Mouse (Mus musculus): ENCODE measurements at regions not wholly inside any gene's neighbourhood (a gene's known extent, or its start where the extent isn't known, plus 50 kb on each side); places are given as distances from the start of the nearest gene placed in this dataset.
"Not testable (repeated sequence)": the region's sequence is repeated elsewhere in the genome, so short reads cannot be mapped to it uniquely, and the experiment has no call there.

DNA sequence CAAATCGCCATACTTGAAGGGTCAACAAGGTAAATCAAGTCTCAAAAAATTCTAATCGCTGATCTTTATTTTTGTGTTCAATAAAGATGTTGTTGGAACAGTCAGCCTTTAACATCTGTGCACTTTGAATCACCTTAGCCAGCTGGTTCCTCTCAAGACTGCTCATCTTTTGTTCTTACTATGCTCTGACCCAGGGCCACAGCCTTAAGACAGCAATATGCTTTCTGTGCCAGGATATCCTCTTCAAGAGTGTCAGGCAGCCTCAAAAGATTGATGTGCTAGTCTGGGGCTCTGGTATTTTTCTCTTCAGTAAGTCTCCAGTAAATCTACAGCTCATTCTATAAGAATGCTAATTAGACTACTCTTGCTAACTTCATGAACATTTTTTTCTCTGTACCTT, 199.9 kb downstream of the Dph6 start:
- no peak for DNase-seq

DNA sequence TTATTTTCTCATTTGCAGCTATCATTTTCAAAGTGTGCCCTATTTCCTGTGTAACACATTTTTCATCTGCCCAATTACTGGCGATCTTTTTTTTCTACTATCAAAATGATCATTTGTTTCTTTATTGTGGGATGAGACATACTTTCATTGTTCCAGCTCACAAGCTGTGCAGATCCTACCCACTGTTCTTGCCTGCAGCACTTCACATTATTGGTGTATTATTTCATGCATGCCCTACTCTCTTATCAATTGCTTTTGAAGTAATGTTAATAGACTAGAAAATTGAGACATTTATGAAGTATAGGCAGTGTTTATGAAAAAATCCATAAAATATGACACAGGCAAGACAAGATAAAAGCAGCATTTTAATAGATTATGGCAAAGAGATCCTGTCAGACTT, 204.6 kb downstream of the Dph6 start:
- DNase-seq = no peak

DNA sequence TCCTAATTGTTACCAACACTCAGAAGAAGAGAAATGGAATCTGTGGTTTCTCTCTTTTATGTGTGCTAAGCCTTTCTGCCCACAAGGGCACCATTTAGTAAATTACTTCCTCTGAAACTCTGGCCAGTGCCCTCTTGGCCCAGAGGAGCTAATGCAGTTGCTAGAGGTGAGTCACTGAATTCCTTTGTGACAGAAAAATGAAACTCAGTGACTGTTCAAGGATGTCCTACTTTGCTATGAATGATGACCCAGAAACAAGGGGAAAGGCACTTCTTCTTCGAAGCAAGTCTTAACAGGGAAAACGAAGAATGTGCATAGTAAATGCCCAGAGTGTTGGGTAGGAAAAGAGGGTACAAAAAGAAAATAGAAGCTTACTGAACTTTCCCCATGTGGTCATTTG, 211.0 kb downstream of the Dph6 start:
- peak; percentile 61 for DNase-seq

DNA sequence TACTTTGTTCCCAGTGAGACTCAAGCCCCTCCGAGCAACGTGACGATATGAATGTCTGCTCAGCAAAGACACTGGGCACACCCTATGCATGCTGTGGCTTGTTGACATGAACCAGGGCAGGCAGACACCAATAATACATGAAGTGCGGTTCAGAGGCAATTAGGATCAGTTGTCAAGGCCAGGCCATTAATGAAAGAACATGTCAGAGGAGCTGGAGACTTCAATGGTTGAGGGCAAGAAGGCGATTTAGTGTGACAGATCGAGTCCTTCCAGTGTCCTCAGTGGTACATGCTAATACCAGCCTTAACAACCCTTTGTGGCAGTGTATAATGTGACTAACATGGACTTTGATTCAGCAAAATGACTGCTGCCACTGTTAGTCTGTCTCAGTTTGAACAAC, 213.8 kb downstream of the Dph6 start:
- DNase-seq = no peak

DNA sequence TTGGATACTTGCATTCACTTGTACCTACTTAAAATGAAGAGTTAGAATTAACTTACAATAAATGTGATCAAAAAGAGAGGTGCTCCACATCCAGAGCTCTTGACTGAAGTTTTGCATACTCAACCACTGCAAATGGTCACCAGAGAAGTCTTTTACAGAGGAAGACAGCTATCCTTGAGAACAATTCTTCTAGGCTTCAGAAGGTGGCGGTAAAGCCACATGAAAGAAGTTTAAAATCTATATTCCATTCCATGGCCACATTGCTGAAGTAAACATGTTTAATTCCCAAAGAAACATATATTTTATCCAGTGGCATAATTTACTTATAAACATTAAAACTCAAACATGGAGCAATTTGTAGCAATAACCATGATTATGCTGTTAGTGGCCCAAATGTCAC, 215.1 kb downstream of the Dph6 start:
- DNase-seq = peak; percentile 18

DNA sequence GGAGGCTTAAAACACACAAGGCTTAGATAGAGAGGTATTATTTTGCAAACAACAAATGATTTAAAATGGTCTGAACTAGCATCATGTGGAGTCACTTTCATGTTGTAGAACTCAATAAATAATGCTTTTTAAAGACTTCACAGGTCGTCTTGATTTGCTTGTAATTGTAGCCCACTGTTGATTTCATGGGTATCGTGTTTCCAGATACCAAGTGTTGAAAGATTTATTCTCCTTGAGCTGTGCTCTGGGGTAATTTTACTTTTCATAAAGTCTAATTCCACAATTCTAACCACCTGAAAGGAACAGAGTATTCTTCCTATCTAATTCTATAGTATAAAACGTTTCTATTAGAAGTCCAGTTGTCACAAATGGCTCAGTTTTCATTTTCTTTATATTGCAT, 216.7 kb downstream of the Dph6 start:
- no peak for DNase-seq

DNA sequence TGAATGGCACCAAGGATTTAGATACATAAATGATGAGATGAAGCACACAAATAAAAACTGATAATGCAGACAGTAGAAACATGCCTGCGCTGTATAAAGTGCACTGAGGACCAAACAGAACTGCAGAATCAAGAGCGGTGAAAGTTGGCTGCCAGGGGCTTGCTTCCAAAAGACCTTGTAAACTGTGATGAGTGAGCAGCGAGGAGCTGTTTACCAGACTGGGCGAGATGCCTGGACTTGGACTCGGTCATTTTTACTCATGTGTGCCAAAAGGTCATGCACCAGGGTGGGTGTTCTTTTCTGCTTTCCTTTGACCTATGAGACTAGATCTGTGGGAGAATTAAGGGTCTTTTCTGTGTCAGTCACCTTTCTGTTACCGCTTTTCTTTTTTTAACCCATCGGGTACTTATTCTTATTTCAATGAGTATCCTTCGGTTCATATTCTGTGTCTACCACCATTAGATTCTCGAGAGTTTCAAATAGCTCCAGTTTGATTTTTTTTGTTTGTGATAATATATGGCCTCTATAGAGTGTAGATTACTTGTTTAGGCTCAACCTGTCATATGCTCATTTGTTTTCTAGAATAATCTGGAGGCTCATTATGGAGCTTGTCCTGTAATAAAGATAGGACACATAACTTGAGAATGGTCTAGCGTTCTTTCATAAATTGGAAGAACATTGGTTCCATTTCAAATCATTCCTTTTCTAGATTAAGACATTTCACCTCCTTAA, 226.3 kb upstream of the Zfp770 start:
- peak; percentile 72 for DNase-seq

DNA sequence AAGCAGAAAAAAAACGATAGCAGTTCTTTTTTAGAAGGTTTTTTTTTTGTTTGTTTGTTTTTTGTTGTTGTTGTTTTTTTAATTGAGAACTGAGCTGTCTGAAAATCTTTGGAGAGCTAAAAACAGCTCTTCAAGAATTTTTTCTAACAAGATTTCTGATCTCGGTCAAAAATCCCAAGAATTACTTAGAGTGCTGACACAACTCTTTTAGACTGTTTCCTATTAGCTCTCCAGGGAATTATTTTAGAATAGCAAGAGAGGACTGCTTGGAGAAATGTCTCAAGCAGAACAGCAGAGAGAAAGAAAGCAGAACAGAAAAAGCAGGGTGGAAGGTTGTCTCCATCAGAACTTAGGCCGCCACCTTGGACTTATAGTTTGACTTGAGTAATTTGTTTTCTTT, 218.1 kb upstream of the Zfp770 start:
- DNase-seq = no peak

DNA sequence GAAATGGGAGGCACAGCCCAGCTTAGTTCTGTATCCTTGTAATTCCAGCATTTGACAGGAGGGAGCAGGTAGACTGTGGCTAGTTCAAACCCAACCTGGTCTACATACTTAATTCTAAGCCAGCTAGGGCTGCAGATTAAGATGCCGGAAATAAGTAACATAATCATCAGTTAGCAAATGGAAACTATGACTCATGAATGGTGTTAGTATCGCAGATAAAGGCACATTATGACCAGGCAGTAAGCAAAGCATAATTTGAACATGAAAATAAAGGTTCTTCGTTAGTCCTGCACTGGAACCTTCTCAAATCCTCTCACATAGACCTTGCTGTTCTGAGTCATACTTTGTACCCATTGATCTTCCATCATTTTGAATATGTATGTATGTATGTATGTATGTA, 211.7 kb upstream of the Zfp770 start:
- no peak for DNase-seq

DNA sequence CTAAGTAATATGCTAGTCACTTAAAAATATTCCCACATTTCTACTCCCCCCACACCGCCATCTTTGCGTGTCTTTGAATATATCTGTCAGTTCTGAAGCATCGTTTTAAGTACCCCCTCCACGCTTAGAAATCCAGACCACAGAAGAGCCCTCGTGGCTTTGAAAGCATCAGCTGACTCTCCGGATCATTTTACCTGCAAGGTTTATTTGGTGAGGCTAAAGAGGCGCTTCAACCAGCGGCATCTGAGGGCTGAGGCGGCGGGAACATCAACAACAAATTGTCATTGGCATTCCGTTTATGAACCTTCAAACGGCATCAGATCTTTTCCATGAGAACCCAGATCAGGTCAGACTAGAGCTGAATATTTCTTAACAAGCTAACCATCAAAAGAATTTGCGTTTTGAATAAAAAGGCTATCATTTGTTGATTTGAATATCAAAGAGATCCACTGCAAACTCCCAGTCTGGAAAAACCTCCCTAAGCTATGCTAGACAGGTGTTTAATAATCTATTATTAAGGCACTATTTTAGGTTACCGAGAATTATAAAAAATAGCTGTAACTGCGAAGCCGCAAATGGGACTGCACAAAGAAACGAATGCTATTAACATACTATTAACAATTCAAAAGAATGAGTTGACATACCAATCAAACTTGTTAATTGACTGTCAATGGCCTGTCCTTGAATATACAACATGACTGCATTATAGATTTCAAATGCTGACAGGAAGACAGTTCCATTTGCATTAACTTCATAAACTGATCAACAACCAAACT, 210.9 kb upstream of the Zfp770 start:
- DNase-seq = no peak

DNA sequence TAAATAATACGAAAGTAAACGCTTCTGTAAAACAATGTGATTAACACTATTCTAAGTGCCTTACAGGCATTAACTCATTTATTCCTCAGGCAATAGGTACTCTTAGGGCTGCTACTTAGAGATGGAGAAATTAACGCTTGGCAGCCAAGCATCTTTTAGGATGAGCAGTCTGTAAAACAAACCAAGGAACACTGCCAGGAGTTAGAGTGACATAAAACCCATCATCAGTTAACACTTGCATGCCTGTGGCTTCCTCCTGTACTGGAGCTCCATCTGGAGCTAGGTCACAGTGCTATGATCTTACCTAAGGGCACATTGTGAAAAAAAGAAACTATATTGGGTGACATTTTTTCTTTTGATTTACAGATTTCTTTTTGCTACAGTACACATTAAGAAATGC, 209.4 kb upstream of the Zfp770 start:
- no peak for DNase-seq

DNA sequence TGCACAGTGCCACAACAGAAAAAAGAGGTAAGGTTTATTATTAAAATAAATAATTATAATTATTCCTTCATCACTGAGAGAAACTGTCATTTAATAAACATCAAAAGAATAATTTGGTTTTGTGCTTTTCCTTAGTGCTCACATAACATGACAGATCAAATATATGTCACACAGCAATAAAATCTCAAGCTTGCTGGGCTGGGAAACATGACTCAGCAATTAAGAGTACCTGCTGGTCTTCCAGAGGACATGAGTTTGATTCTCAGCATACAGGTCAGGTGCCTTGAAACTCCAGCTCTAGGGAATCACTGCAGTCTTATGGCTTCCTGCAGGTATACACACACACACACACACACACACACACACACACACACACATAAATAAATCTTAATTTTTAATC, 208.3 kb upstream of the Zfp770 start:
- no peak for DNase-seq

DNA sequence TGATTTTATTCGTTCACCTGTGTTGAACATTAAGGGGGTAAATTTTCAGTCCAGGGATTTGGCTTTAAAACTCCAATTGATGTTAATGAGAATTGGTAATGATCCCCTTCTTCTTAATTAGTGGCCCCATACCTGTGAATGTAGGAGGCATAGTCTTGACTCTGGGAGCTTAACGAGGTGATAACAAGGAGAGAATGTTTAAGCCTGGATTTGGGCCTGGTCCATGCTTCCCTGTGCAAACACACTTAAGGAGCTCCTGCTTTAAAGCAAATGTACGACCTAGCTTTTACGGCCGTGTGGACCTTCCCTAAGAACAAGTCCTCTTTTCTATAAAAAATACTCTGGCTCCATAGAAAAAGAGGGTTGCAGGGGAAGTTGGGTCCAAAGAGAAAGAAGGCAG, 206.1 kb upstream of the Zfp770 start:
- no peak for DNase-seq

DNA sequence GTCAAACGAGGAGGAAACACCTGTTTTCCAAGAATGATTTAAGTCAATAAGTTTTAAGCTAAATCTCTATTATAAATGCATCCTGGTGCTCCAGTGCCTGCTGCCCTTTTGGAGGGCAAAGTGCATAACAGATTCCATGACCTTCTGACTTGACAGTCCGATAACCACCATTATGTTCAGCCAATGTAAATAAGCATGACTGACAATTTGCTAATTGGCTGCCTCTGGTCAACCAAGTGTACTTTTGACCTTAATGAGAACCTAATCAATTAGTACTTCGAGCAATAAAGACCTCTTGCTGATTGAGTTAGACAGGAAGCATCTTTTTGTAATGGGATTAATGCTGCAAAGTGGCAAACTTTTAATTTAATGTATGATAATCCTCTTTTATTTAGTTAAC, 183.3 kb upstream of the Zfp770 start:
- DNase-seq = no peak

DNA sequence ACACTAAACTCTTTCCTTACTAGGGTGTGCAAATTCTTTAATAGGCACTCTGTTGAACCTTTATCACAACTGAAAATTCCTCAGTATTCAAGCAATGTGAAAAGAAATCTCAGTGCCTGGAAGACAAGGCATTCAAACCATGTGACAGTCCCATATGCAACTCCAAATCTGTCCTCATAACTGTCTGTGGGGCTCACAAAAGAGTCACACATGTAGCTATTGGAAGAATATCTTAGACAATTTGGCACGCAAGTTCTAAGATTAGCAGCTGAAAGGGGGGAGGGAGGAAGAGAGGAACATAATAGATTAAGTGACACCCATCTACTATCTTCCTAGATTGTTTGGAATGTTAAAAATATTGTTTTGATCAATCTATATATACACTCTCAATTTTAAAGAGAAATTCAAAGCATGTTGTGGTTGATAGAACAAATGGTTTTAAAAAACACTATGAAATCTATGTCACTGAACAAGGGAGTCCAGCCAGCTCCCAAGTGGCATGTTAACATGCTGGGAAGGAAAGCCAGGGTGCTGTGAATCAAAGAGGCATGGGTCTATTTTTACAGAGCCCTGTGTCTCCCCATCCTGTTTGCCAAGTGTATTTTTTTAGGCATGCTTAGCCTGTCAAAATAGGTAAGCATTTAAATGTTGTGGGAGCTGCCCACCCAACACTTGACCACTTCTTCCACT, 177.7 kb upstream of the Zfp770 start:
- DNase-seq = no peak

DNA sequence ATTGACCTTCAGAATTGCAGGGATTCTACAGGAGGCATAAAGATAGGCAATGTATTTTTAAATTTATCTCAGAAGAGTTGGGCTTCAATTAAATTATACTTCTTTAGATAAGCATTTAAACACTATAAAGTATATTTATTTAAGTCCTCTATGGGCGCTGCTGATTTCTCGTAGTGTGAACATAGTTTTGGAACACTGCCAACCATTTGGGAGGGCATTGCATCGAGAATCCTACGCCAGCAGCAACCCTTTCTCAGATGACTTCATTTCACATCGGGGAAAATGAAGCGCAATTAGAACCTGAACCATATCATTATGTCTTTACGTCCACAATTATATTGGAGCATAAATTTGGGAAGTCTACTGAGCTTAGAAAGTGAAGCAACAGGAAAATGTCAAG, 172.2 kb upstream of the Zfp770 start:
- no peak for DNase-seq

DNA sequence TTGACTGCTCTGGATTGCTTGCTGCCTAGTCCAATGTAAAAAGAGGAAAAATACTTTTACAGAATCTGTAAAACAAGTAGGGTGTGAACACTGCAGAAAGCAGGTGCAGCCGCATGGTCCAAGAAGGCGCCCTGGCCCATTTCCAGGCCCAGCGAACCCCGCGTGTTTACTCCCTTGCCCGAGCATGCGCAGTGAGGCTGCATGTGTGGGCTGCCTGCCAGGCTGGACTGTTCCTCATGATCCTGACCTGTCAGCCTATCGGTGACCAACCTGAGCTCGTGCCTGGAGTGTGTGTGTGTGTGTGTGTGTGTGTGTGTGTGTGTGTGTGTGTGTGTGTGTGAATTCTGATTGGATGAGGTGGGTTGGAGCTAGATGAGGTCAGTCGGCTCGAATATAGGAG, 152.6 kb upstream of the Zfp770 start:
- DNase-seq = not testable (repeated sequence)

DNA sequence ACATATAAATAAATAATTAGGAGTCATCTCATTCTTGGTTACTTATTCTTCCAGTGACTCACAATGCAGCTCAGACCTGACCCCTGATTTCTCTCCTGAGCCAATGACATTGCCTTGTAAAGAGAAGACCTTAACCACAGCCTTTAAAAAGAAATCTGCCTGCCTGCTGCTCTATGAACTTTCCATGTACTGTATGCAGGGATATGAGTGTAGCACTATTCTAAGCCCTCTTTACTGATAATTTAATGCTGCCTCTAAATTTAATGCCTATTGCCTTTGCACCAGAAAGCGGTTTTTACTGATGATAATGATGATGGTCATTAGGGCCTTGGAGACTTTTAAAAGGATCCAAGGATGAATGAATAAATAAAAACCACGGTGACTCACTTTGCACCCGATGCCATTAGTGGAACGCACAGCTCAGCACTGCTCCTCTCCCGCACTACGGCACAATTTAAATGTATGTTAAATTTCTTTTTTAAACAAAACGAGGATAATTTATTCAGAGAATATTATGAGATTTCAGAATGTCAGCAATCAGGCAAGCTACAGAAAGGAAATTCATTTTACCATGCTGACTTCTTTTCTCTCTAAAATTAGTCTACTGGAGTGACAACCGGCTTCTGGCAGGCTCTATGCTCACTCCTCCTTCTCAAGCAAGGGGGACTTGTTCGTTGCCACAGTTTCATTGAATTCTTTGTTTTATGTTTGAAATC, 139.5 kb upstream of the Zfp770 start:
- no peak for DNase-seq

DNA sequence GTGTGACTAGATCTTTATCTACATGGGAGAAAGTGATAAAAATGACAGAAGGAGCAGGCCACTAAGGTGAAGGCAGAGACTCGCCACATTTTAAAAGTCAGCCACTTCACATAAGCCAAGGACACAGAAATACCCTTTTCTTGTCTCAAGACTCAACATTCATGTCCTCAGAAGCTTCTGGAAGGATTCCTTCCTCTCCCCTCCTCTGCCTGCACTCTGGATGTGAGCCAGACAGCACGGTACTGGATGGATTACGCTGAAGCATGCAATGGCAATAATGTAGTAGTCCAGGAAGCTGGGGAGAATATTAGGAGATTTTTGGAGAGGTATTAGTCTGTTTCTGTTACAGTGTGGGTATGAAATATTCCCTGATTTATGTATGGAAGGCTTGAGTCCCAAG, 100.5 kb upstream of the Zfp770 start:
- no peak for DNase-seq

DNA sequence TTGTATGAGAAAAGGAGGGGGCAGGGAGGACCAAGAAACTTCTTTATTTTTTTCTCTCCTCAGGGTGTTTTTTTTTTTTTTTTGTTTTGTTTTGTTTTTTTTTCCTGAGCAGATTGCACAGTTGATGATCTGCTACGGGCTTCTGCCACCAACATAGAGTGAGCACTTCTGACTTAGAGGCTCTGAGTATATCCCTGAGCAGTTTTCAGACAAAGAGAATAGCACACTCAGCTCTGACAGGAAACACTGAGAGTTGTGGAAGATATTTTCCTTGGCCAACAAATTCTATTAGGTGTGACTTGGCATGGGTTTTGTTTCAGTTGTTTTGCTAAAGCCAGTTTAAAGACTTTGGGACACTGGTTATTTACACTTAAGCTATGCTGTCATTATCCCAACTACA, 93.8 kb upstream of the Zfp770 start:
- DNase-seq = no peak

DNA sequence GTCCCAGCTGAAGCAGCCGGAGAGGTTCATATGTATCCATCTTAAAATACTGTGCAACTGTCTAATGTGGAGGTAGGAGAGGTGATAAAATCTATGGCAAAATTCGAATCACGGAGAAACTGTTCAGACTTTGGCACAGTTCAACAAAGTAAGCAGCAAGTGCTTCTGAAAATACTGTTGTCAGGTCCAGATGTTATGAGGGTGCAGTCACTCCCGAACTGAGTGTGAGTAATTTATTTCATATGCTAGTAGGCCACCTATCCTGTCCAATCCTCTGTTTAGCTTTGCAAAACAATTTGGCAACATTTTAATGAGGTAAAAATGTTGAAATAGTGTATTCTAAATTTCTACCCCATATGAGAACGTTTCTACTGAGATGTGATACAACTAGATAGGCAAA, 90.1 kb upstream of the Zfp770 start:
- DNase-seq = no peak

DNA sequence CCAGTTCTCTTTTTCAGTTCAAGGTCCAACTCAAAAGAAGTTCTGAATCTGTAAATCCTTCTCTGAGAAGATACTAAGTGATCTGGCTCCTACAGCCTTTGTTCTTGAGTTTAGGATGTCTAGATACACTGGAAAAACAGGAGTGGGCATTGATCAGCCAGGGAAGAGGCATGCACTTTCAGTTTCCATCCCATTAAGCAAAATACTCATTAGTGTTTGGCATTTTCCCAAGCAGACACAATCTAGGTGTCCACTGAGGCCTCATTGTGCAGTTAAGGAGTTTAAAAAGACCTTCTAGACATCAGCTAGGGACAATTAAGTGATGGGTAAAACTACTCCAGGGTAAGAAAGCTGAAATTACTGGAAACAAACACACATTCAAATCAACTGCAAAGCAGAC, 74.3 kb upstream of the Zfp770 start:
- no peak for DNase-seq

All from adrenal gland, postnatal 14 days (tissue).